Mouse (Mus musculus): ENCODE data around the gene Thumpd2. TPM values are rescaled to one million over a fixed set of nuclear protein-coding genes. Genes with fewer than 3 reads are reported as not detected.

Thumpd2 gene
- polyA plus RNA-seq, 1 experiment from 2014 or later = 6.9 TPM

- Histone ChIP-seq H3K4me2 (replicated peaks; ENCODE audit: low read depth) (no peak overlapping the region), H3K4me3 (ENCODE audit: low read depth, low read length) (no peak overlapping the region), H3K36me3 (ENCODE audit: control insufficient read depth, insufficient read depth, low read length) (no peaks in the 10 kb centered on the region), H3K4me1 (replicated peaks; ENCODE audit: control insufficient read depth, insufficient read depth) (no peaks in the 10 kb centered on the region), H3K9ac (ENCODE audit: low read length) (no peak overlapping the region), H3K27me3 (ENCODE audit: control insufficient read depth, insufficient read depth, low read length) (no peaks in the 10 kb centered on the region), H3K9me3 (ENCODE audit: control insufficient read depth, low read length) (no peaks in the 10 kb centered on the region), H3K27ac (replicated peaks) (no peak overlapping the region)
- ATAC-seq (ENCODE audit: low FRiP score, low TSS enrichment) (peak; percentile 84), DNase-seq (ENCODE audit: low spot score) (no peak)
- TF ChIP-seq CTCF (IDR thresholded peaks at IDR 0.05; ENCODE audit: low read depth) (no peak), EP300 (optimal IDR thresholded peaks at IDR 0.05) (no peak)
- 56% methylated on average over 5 of the region's 5 CpGs for WGBS
Measured at GRCm38 (mm10) chr17:80977245-80977644, 87.6 kb downstream of the Thumpd2 start.

Other genes starting within 250 kb of the Thumpd2 start
- 1.8 and 2.0 TPM in 2 replicates for gene Tmem178, start 120.5 kb downstream of the Thumpd2 start, polyA plus RNA-seq (2015; fragmentation: Nextera tagmentation; extraction: Ambion mirVana)